Mouse (Mus musculus) layer of hippocampus, adult 9-10 months (tissue): Measurements from ENCODE around the gene Tmem232.
"Not testable (repeated sequence)": the region's sequence is repeated elsewhere in the genome, so short reads cannot be mapped to it uniquely, and the experiment has no call there.

Experiments
- DNase-seq: peaks from one replicate; pipeline ENCODE4 v3.0.0; 2022; ENCODE audit warnings: low spot score

The Tmem232 gene

DNA sequence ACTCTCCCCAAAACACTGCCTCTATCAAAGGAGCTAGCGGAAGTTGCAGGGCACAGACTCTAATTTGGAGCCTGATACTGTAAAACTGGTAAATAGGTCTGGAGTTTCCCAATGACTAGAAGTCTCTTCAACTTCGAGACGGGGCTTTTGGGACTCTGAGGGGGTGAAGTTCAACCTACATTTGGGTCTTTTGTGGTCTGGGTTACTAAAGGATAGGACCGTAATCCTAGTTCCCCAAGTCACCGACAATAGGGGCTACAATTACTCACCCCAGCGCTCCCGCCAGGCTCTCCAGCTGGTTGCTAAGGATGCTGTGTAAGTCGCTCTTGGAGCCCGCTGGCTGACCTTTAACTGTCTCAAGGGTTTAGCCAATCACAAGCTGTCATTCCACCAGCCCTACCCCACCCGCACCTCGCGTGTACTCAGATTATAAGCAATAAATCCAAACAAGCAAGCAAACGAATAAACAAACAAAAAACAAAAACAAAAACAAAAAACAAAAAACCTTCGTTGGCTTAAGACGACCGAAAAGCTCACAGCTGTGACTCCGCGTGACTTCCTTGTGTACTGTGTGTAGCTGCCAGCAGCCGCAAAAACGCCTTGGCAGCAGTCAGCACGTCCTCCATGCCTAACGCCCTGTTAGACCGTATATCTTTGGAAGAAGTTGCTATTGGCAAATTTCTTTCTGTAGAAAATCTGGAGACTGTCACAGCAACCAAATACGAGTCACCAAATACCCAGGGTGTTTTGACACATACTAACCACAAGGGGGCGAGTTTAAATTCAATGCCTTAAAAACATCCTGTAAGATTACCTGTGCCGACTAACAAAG, at the start of gene Tmem232:
Gene Tmem232 (minus strand): TSS at position 342 of the 832 bp plus-strand sequence.
- no peak for DNase-seq

DNA sequence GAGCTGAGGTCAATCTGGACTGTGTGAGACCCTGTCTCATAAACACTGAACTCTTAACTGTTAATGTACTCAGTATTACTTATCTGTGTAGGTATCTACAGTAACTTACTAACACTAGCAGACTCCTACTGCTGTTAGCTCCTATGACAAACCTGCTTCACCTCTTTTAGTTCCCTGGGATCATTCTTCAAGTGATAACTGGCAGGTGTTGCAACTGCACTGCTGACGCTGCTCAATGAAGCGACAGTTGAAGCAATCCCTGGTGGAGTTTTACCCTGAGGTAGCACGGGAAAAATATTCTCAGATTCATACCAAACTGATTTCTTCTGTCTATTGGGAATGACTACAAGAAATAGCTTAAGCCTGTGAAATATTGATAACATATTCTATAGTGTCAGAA, 46.3 kb upstream of the Tmem232 start:
- no peak for DNase-seq

DNA sequence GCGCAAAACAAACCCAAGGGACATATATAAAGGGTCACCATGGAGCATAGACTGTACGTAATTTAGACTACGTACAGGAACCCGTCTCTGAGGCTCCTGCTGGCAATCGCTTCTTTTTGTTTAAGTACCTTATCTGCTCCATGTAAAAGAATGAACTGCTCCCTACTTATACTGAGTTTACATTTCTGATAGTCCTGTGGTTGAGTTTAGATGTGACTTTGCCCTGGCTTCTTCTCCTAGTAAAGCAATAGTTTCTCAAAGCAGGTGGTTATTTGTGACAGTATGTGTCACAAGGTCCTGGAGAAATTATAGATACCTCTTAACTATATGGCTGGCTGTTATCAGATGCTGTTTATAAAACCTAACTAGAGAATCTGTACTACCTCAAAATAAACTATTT, 40.9 kb upstream of the Tmem232 start:
- DNase-seq: no peak

DNA sequence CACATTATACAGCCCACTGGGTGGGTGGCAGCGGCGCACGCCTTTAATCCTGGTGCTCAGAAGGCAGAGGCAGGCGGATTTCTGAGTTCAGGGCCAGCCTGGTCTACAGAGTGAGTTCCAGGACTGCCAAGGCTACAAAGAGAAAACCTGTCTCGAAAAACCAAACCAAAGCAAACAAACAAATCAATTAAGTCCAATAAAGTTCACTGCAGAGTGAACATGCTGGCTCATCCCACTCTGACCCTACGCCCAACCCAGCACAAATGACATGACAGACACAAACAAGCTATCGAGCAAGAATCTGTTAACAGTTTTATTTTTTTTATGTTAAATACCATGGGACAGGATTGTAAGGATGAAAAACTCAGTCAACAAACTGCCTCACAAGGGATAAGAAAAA, 39.2 kb upstream of the Tmem232 start:
- no peak for DNase-seq

DNA sequence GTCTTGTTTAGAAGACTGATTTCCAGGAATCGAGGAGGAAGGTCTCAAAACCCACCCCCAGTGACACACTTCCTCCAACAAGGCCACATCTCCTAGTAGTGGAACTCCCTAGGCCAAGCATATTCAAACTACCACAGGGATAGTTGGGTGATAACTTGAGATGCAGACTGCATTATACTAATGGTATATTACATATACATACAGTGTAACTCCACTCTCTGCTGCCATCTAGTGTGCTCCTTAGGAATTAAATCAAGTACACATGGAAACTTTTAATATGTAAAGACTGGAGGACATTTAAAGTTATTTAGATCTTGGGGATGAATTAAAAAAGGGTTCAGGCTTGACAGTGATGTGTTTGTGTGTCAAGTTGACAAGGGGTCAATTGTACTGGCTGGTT, 34.8 kb upstream of the Tmem232 start:
- DNase-seq: no peak

DNA sequence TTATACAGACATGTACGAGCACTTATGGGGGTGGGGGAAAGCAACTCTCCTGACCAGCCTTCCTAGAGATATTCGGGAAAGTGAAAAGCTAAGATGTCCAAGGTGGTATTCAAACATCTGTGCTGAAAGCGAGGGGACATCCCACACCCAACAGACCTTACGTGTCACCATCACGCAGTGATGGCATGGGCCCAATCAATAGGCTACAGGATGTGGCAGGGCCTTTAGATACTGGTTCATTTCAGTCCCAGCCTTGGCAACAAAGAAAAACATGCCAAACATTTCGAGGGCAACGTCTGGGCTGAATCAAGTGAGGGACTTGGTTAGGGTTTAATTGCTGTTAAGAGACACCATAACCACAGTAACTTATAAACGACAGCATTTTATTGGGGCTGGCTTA, 34.3 kb upstream of the Tmem232 start:
- DNase-seq: no peak

DNA sequence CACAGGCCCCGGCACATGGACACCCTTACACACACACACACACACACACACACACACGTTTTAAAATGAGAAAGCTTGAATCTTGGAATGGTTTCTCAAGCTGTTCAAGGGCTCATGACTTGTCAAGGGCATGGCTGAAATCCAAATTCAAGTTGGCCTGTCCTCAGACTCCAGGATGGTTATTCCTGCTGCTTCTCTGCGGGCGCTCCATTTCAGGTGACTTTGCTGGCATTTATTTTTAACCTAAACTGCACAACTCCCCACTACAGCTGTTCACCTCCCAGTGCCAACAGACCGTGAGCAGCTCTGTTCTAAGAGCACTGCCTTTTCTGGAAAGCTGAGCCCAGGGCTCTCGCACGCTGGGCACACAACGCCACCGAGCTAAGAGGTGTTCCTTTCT, 31.3 kb upstream of the Tmem232 start:
- DNase-seq: no peak

DNA sequence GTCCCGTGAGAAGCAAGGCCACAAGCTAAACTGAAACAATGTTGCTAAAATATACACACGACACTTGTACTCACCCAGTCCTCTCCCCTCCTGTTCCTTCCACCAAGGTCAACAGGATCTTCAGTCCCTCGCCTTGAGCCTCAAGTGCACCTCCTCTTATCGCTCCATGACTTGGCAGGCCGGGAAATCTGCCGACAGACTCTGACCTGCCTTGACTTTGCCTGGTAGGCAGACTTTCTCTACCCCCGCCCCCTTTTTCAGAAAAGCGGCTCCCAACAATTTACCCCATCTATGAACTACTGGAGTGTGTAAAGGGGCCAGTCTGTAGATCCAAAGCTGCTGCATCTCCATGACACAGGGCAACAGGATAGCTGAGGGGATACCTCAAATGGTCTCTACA, 30.9 kb upstream of the Tmem232 start:
- DNase-seq: no peak

DNA sequence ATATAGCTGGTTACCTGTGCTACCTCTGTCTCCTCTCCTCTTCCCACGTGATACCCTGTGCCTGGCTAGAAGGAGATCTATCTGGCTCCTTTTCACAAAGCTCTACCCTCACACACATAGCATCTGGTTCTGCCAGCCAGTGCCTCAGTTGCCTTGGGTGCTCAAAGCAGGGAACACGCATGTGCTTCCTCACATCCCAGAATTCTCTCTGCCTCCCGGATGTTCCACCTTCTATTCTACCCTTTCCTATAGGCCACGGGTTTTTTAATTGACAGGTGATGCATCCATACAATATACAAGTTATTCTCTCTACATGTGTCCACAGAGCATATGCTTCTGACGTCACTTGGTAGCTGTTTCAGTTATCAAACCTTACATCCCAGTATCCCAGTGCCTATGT, 23.6 kb upstream of the Tmem232 start:
- no peak for DNase-seq

DNA sequence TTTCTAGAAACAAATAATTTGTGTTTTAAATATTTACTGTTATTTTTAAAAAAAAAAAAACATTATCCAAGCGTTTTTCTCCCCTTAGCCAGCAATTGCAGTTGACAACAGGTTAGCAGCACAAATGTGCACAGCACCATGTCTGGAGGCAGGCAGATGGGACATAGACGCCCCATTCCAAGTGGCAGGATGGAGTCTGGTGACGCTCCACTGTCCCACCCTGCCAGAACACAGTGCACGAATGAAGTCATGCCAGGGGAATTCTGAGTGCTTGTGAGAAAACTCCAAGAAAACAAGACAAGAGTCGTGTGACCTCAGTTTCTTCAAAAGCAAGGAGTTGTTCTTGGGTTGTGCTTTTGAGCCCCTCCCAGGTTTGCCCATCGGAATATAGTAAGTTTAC, 22.8 kb upstream of the Tmem232 start:
- no peak for DNase-seq

DNA sequence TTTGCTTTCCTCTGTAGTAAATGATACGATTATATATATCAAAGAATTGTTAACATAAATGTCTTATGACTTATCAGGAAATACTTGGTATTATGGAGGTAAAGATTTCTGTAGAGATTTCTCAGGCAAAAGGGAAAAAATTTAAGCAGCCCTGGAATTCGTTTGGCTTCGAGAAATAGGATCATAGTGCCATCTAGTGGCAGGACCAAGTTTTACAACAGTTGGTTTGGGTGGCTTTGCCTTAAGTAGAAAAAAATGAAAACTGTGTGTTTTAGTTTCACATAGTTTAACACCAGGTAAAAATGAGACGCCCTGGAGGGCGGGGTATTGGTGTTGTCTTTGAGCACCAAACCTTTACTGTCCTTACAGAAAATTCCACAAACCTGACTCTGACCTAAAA, 22.2 kb upstream of the Tmem232 start:
- DNase-seq: peak; percentile 75

DNA sequence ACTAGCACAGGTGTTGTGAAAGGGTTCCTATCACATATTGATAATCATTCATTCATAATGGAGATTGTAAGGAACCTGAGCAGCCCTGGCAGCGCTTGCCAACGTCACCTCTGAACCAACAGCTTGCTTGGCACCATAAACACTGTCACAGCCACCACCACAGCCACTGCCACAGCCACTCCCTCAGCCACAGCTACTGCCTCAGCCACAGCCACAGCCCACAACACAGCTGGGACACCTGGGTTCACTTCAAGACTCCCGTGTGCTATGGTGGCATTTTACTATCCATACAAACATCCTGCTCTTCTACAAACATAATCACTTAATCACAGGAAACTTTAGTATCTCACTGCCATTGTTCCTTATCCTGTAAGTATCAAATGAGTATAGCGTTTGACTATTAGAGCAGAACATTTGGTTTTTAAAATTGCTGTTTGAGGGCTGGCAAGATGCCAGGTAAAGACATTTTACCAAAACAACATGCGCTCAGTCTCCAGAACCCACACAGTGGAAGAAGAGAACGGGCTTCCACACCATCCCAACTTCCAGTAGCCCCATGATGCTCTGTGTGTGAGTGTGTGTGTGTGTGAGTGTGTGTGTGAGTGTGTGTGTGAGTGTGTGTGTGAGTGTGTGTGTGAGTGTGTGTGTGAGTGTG, 20.9 kb upstream of the Tmem232 start:
- no peak for DNase-seq

DNA sequence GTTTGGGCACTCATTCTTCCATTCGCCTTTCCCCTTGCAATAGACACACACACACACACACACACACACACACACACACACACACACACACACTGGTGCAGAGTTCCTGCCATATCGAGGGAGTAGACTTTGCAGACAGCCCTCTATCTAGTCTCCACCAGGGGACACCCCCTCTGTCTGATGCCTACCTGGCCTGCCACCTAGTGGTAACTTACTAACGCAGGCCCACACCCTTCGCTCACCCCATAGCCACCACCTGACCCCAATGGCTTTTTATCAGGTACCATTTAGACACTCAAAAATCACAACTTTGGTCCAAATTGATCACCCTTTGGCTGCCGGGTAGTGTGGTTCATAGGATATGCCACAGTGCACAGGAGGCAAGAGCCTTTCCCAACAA, 18.7 kb upstream of the Tmem232 start:
- no peak for DNase-seq

DNA sequence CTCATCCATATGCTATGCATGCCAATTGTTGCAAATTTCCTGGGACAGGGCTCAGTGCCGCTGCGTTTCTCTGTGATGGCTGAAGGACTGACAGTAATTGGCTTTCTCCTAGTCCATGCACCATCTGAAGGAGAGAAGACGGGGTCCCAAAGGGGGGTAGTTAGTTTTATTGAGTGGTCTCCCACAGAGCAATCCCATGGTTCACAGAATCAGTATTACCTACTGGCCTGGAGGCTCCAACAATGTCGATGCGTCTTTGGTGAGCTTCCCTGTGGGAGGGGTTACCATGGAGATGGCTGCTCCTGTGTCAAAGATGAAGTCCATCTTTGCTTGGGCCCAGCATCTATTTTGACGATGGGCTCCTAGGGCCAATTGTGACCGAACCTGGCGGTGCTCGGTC, 18.2 kb upstream of the Tmem232 start:
- no peak for DNase-seq

DNA sequence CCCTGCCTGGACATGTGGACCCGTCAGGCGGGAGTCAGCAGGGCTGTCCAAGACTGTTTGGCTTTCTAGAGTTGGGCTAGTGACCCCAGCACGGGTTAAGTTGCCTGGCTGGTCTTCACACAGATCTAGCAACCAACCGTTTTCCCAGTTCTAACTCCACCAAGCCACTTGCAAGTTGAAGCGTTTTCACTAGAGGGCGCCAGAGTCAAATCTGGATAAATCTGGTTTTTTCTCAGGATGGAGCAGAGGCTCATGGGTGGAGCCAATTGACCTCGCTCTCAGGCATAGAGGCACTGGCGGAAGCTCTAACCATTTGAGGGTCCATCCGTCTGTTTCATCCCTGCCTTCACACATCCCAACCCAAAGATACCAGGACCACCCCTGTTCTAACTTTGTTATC, 17.6 kb upstream of the Tmem232 start:
- no peak for DNase-seq

DNA sequence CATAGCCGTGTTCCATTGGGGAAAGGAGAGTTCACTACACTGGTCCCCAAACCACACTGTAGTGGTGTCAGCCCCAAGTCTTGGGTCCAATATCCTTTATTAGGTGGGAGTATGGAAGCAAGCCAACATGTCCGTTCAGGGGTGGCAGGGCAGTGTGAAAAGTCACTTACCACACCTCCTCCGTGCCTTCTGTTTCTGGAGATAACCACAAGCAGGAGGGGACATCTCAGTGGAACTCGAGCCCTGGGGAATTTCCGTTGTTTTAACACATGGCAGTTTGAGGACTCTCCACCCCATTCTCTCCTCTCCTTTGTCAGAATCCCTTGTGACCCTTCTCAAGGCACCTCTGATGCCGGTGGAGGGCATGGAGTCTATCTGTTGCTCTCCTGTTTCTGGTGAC, 16.6 kb upstream of the Tmem232 start:
- DNase-seq: no peak

DNA sequence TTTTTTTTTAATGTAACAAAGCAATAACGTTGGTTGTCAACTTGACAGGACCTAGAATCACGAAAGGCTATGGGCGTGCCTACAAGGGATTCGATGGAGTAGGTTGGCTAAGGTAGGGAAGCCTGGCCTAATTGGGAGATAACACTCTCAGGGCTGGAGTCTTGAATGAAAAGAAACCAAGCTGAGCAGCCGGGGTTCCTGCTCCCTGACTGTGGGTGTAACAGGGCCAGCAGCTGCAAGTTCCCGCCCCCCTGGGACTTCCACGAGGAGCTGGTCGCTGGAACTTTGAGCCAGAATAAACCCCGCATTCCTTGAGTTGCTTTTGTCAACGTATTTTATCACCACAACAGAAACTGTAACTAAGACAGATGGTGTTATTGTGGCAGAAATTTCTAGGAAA, 16.2 kb upstream of the Tmem232 start:
- DNase-seq: no peak

DNA sequence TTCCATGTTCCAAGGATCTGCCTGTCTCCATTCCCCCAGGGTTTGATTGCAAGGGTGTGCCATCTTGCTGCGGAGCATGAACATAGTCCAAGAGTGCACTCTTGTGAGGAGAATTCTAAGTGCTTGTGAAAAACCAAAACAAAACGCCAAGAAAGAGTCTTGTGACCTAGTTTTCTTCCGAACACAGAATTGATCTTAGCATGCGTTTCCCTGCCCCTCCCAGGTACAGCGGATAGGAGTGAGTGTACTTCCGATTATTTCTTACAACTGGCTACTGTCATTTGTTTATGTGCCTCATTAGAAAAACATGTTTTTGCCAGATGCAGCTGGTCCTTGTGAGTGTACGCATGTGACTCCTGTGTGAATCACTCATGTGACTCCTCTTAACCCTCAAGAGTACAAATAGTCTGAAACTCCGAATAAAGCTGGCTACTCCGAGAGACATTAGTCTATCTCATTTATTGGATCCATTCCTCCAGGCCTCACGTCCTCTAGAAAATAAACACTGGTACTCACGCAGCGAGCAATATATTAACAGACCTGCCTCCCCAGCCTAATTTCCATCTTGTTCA, 11.9 kb upstream of the Tmem232 start:
- no peak for DNase-seq

DNA sequence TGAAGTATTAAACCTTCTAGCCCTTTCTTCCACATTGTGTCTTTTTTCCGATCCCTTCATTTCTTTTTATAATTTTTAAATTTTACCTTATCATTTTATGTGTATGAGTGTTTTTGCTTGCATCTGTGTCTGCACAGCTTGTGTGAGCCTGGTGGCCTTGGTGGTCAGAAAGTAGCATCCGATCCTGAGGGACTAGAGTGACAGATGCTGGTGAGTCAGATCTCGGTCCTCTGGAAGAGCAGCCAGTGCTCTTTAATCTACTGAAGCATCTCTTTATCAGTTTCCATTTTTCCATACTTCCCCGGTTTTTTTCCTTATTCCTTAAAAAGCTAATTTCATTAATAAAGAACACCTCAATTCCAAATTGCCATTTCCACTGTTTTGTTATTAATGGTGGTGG, 9.8 kb upstream of the Tmem232 start:
- no peak for DNase-seq

DNA sequence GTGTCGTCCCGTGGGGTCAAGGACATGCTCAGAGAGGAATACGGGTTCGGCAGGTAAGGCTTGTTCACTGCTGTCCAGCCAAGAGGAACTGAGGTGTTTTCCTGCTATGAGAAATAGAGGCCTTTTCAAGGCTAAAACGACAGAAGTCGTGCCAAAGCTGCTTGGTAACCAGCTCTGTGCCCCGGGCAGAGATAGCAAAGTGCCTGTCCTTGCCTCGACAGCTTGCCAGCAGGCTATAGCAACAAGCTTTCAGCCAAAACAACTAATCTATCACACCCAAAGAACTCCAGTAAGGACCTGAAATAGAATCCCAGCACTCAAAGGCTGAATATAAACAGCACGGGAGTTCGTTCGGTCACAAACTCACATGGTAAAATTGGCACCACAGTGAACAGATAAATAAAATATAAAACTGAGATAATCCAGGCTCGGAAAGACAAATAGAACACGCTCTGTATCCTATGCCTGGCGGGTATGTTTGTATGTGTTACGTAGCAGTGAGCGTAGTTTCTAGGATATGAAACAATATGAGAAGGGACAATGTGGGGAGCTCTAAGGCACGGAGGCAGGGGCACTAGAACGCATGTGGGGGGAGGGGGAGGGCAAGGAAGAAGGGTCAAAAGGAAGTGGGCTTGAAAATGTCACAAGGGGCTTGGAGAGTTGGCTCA, 8.2 kb upstream of the Tmem232 start:
- DNase-seq: no peak

DNA sequence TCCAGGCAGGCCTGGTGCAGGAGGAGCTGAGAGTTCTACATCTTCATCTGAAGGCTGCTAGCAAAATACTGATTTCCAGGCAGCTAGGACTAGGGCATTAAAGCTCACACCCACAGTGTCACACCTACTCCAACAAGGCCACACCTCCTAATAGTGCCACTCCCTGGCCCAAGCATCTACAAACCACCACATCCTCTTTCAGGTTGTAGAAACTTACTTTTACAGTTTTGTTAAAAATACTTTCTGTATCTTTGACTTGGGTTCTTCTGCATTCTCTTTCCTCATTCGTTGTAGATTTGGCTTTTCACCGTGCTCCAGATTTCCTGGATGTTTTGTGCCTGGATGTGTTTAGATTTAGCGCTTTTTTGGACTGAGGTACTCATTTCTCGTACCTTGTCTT, 5.6 kb upstream of the Tmem232 start:
- DNase-seq: not testable (repeated sequence)

DNA sequence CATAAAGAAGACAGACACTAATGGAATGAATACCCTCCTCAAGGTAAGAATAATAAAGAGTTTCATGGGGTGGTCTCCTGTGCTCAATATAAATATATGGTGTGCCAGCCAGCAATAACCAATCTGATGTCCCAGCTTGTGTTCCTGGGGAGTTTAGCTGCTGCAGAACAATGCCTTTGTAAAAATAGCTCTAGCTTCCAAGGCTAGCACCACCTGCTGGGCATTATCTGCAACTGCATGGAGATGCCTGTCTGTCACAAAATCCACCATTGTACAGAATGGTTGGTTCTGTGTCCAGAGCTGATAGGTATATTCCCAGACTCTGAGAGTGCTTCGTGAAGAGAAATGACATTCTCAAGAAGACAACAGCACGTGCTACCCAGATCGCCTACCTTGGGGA, 4.4 kb downstream of the Tmem232 start:
- DNase-seq: no peak

DNA sequence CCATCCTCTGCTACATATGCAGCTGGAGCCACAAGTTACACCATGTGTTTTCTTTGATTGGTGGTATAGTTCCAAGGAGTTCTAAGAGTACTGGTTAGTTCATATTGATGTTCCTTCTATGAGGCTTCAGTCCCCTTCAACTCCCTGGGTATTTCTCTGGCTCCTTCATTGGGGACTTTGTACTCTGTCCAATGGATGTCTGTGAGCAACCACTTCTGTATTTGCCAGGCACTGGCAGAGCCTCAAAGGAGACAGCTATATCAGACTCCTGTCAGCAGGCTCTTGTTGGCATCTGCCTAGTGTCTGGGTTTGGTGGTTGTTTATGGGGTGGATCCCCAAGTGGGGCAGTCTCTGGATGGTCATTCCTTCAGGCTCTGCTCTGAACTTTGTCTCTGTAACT, 8.2 kb downstream of the Tmem232 start:
- DNase-seq: not testable (repeated sequence)
